Mouse (Mus musculus) right cerebral cortex, postnatal 36 days (tissue): Measurements from ENCODE around the gene Vmn1r83.

ENCODE experiments used
- DNase-seq, 2 experiments: peaks; one replicate each; pipeline ENCODE4 v3.0.0; 2022; ENCODE audit warnings: low spot score in 2 of 2, mixed read lengths in 1 of 2

Gene Vmn1r83

DNA sequence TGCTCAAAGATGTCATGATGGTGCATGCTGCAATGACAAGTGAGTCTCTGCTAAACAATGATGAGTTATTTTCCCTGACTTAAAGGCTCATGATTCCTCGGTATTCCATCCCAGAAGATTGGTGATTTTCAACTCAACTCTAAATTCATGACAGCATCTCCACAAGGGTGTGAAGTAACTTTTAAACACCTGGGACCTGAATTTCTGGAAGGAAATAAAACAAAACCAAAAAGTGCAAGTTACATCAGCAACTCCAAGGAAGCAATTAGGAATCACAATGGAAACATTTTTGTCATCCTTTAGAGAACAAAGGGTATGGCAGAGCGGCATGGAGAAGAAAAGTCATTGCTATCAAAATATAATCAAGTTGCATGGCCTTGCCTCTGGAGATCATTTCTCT is at the start of gene Vmn1r83:
Gene Vmn1r83, minus strand, starts transcription at position 101 of the 400 bp plus-strand sequence.
- DNase-seq: no peak

GRCm38 (mm10) chr7:12369173-12369572 is 39.9 kb upstream of the Vmn1r83 start, which contains the start of gene Vmn1r84:
TSS of gene Vmn1r84 (minus strand) at chr7:12369273.
- no peak for DNase-seq

- no peak for DNase-seq
Measured at GRCm38 (mm10) chr7:12300130-12300529, 29.2 kb downstream of the Vmn1r83 start, which contains the start of gene Vmn1r82. TSS of gene Vmn1r82 (plus strand) at chr7:12300430.
